Mouse (Mus musculus) c-Kit-positive CD71-negative TER-119-negative erythroid progenitor cells, embryonic 14.5 days (primary cell): ENCODE results near the gene Ccdc151.

Experiments used
- DNase-seq: peaks from one replicate; pipeline ENCODE4 v3.0.0-alpha.2; 2013; ENCODE audit warnings: low read depth

Gene Ccdc151

DNA sequence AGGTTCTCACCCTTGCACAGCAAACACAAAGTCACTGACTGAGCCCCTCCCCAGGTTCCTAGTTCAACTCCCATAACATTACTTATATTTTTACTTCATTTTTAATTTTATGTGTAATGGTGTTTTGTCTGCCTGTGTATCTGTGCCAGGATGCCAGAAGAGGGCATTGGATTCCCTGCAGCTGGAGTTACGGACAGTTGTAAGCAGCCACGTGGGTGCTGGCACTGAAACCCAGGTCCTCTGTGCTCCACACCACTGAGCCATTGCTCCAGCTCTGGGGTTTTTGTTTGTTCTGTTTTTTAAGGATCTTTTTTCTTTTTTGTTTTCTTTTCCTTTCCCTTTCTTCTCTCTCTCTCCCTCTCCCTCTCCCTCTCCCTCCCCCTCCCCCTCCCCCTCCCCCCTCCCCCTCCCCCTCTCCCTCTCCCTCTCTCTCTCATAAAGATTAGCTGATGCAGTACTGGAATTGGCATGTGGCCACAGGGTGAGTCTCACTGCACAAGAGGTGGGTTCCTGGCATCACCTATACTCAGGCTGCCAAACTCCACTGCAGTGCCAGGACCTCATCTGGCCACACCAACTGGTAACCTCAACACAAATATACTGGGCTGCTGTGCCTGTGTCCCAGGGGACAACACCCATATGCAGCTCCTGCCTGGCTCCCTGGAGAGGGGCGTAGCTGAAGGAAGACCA is 6.1 kb downstream of the Ccdc151 start:
- no peak for DNase-seq

DNA sequence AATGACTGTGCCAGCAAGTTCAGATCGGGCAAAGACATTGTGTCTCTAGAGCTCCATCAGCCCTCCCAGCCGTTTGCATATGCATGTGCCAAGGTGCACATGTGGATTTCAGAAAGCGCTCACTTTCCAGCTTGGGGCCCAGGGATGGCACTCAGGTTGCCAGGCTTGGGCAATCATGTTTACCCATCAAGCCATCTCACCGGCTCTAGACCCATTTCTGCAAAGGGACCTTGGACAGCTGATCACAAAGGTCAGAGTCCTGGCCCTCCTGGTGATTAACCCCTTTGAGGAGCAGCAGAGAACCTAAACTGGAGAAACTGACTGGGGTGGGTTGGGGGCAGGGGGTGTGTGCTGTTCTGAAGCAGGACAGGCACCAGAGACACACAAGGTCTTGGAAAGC is 10.2 kb downstream of the Ccdc151 start:
- DNase-seq, result no peak

DNA sequence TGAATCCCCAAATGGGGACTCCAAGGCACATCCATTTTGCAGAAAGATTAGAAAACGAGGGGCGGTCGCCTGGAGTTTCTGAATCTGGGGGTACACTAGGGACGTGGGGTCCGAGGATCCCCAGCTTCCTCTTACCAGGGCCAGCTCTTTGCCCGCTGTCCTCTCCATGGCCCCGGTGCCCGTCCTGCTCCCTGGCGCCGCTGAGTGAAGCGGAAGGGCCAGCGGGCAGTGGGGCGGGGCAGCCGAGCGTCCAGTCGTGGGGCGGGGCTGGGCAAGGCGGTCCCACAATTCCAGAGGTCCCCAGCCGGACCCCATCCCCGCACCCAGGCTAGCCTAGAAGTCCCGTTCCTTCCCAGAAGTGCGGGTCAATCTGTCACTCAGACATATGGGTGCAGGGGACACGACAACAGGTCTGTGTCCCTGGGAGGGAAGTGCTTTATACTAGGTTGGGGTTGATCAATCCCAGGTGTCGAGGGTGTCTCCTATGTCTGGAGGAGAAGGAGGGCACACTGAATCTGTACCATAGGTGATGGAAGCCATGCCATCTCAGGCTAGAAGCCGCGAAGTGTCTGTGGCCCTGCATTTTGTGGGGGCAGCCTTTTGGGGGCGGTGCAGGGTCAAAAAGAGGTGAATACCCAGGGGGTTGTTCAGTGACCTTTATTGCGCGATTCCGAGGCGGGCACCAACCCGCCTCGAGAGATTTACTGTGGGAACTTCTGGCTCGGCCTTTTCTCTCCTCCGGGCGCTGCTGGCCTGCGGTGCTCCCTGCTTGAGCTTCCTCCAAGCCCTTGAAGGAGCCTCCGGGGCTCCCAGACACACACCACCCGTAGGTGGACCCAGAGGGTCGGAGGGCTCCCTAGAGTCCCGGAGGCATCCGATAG is 13.0 kb downstream of the Ccdc151 start, which contains the start of gene Rgl3:
Gene Rgl3, minus strand, starts transcription at position 217 of the 881 bp plus-strand sequence.
- no peak for DNase-seq

- DNase-seq, result no peak
Measured at GRCm38 (mm10) chr9:21988421-21989101, 13.9 kb downstream of the Ccdc151 start.

GRCm38 (mm10) chr9:21987592-21988342 is 14.7 kb downstream of the Ccdc151 start:
- DNase-seq, result no peak

DNA sequence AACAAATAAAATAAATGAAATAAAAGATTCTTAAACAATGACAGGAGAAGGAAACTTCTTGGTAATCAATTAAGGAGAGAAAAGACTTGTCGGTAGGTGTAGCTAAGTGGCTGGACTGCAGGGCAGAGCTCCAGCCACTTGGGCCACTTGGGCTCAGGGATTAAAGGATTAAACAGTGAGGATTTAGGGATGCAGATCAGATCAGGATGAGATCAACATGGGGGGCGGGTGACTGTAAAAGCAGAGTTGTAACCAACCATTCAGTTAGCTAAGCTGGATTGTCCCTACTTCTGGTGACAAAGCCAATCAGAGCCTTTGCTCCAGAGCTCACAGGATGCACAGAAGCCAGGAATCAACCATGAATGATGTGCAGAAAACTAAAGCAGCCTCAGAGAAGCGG is 18.5 kb downstream of the Ccdc151 start:
- DNase-seq, result no peak

- no peak for DNase-seq
Measured at GRCm38 (mm10) chr9:21978398-21979128, 23.9 kb downstream of the Ccdc151 start.

DNA sequence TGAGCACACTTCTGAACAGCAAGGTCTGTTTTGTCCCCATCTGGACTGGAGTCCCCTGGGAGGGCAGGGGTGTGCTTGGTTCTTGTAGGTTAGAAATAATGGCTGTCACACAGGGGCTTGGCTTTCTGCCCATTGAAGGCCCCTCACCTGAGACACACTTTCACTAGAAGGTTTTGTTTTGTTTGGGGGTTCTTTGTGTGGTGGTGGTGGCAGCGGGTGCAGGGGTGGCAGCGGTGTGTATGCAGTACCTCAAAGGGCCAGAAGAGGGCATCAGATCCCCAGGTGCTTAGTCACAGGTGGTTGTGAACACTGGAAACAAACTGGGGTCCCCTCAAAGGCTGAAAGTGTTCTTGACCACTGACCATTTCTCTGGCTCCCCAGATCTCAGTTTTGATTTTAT is 24.5 kb downstream of the Ccdc151 start:
- DNase-seq, result no peak

- no peak for DNase-seq
Measured at GRCm38 (mm10) chr9:21977331-21977730, 25.1 kb downstream of the Ccdc151 start.

- DNase-seq, result no peak
Measured at GRCm38 (mm10) chr9:21976626-21977175, 25.7 kb downstream of the Ccdc151 start.

DNA sequence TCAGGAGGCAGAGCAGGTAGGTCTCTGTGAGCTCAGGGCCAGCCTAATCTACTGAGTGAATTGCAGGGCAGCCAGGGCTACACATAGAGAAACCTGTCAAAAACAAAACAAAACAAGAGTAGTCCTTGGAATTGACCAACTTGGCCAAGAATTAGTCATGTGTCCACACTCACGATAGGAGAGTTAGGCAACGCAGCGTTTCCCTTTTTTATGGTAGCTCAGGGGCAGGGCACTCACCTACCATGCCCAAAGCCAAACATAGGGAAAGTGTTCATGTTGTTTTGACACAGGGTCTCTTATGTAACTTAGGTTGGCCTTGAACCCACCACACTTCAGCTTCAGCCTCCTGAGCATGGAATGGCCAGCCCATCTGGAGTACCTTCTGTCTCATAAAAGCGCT is 33.1 kb downstream of the Ccdc151 start:
- no peak for DNase-seq

- DNase-seq, result no peak
Measured at GRCm38 (mm10) chr9:21968883-21969282, 33.6 kb downstream of the Ccdc151 start.

DNA sequence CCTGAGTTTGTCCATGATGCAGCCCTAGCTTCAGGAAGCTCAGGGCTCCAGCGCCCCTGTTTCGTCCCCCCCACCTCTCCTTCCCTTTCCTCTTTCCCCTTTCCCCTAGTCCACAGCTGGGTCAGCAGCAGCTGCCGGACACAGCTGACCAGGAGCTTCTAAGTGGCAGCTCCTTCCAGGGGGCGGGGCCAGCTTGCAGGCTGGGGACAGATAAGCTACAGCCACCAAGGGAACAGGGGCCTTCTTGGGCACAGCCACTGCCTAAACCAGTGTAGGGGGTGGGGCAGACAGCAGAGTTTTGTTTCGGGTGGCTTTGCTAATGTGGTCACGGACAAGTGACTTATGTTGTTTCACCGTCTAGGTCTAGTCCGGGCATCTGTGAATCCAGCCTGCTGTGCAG is 39.0 kb downstream of the Ccdc151 start, which contains the start of gene Epor:
Gene Epor, minus strand, starts transcription at position 90 of the 400 bp plus-strand sequence.
- DNase-seq, result no peak

- DNase-seq, result peak; percentile 89
Measured at GRCm38 (mm10) chr9:21962416-21963059, 39.9 kb downstream of the Ccdc151 start.

DNA sequence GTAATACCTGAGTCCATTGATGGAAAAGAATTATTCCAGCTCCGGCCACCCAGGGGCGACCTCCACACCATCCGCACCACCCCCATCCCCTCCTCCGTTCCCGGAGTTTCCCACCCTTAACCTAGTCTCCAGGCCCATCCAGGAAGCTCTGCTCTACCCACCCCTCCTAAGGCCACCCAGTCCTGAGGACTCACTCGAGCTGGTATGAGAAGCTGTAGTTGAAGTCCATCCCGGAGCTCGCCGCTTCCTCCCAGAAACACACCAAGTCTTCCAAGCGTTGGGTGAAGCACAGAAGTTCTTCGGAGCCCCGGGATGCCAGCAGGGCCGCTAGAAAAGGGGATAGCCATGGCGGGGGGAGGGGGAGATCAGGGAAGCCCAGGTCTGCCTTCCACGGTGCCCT is 40.4 kb downstream of the Ccdc151 start:
- no peak for DNase-seq

DNA sequence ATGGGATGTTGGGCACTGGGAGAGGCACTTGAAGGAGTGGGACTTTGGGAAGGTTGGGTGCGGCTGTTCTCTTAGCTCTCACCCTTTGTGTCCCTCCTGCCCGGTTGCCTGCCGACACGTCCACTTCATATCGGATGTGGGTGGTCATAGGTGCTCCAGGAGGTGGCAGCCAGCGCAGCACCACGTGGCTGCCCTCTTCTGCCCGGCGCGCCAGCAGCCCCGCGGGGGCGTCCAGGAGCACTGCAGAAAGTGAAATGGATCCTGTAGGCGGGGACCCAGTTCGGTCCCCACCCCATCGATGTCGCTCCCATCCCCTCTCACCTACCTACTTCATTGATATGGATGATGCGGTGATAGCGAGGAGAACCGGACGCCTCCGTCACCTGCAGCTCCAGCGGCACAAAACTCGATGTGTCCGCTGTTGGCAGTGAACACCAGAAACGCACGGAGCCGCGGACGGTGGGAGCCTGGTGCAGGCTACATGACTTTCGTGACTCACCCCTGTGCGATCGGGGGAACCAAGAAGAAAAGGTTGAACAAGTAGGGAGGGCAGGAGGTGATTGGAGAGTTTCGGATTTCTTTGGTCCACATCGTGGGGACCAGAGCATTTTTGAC is 41.0 kb downstream of the Ccdc151 start:
- DNase-seq, result no peak

DNA sequence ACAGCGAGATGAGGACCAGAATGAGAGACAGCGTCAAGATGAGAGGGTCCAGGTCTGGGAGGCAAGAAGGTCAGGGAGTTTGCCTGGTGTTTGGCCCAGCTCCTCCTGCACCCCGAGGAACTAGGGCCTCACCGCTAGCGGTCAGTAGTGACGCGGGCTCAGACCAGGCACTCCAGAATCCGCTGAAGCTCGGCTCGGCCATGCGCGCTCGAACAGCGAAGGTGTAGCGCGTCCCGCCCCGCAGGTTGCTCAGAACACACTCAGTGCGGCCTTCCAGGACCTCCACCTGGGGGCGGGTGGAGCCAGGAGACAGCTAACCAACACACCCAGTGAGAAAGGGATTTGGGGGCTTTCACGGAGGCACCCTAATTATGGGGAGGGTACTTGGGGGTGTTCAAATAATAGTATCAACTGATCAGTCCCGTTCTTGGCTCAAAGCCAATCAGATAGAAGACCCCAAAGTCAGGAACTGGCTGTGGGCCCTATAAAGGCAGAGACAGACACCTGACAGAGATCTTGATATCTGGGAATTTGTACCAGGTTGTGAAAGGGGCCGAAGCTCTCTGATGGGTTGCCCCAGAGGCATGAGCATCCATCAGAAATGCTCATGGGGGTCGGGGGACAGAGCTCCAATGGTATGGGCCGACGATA is 41.8 kb downstream of the Ccdc151 start:
- DNase-seq, result no peak

- no peak for DNase-seq
Measured at GRCm38 (mm10) chr9:21960135-21960534, 42.3 kb downstream of the Ccdc151 start.

DNA sequence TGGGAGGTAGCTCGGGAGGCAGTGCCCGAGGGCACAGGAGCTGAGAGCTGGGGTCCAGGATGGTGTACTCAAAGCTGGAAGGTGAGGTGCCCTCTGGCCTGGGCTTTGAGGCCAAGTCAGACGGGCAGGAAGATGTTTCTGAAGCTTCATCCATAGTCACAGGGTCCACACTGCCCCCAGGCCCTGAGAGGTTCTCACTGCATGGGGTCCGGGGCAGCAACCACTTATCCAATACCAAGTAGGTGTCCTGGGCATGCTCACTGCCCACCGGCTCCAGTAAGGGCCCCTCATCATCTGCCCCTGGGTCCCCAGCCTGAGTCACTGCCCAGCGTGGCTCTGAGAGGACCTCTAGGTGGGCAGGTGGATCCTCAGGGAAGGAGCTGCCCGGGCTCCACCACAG is 43.2 kb downstream of the Ccdc151 start:
- DNase-seq, result no peak
